Mouse (Mus musculus) E14TG2a.4 (cell line): Measurements from ENCODE around the gene Dsn1.

ENCODE experiments used
- H3K27me3 ChIP-seq: 2 replicates; pipeline ENCODE4 v1.6.1; 2014; ENCODE audit warnings: low read length, control low read depth; ENCODE audit not compliant: insufficient read depth
- H3K36me3 ChIP-seq: 2 replicates; pipeline ENCODE4 v1.6.1; 2014; ENCODE audit warnings: low read length, control low read depth; ENCODE audit not compliant: insufficient read depth
- H3K4me1 ChIP-seq: replicated peaks from 2 replicates; pipeline ENCODE4 v1.6.1; 2014; ENCODE audit warnings: low read depth, low read length, control low read depth
- H3K4me3 ChIP-seq: replicated peaks from 2 replicates; pipeline ENCODE4 v1.5.1; 2014; ENCODE audit warnings: mild to moderate bottlenecking, low read length
- H3K9me3 ChIP-seq: 2 replicates; pipeline ENCODE4 v1.6.1; 2014; ENCODE audit warnings: low read length, control low read depth
- CTCF ChIP-seq: conservative IDR thresholded peaks from 2 replicates; pipeline ENCODE4 v1.5.1; 2014; ENCODE audit warnings: low read length
- NANOG ChIP-seq: IDR thresholded peaks from 2 replicates; pipeline ENCODE4 v1.6.1; 2014; ENCODE audit warnings: borderline replicate concordance, low read length, mixed read lengths
- POU5F1 ChIP-seq: IDR thresholded peaks from 2 replicates; pipeline ENCODE4 v1.6.1; 2014; ENCODE audit warnings: low read length, borderline replicate concordance

Gene Dsn1

DNA sequence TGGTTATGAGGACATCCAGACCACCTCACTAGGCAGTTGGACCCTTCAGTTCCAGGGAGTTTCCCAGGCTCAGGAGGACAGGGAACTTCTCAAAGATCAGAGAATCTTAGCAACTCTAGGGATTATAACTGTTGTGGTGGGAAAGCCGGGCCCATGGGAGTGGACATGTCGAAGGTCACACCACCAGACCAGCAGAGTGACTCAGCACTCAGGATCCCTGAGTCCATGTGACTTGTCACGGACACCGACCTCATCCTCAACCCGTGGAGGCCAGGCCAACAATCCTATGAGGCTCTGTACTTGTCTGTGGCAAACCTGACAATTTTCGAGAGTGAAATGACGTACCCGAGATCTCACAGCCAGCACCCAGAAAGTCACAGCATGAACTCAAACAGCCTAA is 29.4 kb upstream of the Dsn1 start:
- no peak for TF ChIP-seq POU5F1
- TF ChIP-seq CTCF: no peak
- no peak for TF ChIP-seq NANOG
- Histone ChIP-seq H3K27me3 (peaks cover 29% of the 10 kb centered on the region), H3K4me3 (no peak overlapping the region), H3K36me3 (peaks cover 13% of the 10 kb centered on the region; the same call in 1 of the 2 replicates), H3K9me3 (no peaks in the 10 kb centered on the region), H3K4me1 (peaks cover 30% of the 10 kb centered on the region)

DNA sequence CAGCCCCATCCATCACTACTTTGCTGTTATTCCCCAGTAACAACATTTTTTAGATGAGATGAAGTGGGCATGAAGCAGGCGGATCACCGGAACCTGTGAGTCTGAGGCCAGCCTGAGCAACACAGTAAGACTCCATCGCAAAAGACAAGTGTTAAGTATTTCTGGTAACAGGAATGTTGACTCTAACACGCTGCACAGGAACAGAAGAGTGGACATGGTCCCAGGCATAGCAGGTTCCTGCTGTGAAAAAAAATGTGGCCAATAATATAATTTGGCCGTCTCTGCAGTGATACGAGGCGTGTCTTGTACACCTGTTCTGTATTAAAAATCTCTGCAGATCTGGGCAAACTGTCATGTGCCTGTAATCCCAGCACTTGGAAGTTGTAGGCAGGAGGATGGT is 28.4 kb upstream of the Dsn1 start:
- H3K9me3 ChIP-seq: no peaks in the 10 kb centered on the region
- peaks cover 31% of the 10 kb centered on the region for H3K4me1 ChIP-seq
- H3K4me3 ChIP-seq: no peak overlapping the region
- H3K36me3 ChIP-seq: peaks cover 13% of the 10 kb centered on the region; the same call in 1 of the 2 replicates
- TF ChIP-seq CTCF (no peak), POU5F1 (no peak), NANOG (no peak)
- peaks cover 19% of the 10 kb centered on the region for H3K27me3 ChIP-seq

DNA sequence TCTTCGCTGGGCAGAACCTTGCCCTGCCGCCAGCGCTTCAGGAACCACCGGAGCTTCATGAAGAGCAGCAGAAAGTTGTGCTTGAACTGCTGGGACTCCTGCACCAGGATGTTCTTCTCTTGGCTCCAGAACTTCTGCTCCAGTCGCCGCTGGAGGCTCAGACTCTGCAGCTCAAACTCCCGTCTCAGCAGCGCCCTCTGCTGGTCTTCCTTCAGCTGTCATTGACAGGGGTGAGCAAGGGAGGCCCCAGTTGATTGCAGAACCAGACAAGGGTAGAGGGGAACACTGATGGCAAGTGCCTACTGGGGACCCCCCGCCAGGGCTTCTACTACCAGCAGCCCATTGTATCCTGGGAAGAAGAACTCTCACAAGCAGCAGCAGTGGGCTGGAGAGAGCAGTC is 23.9 kb upstream of the Dsn1 start:
- peaks cover 15% of the 10 kb centered on the region for H3K4me1 ChIP-seq
- H3K27me3 ChIP-seq: 0 out of 2 replicates have a peak, but pooled peaks cover 4% of the 10 kb centered on the region
- TF ChIP-seq CTCF (peak; percentile 76), NANOG (no peak)
- peaks cover 31% of the 10 kb centered on the region for H3K36me3 ChIP-seq
- no peaks in the 10 kb centered on the region for H3K9me3 ChIP-seq
- peak overlapping the region; percentile 66 for H3K4me3 ChIP-seq

- Histone ChIP-seq H3K27me3 (0 out of 2 replicates have a peak, but pooled peaks cover 4% of the 10 kb centered on the region), H3K36me3 (peaks cover 41% of the 10 kb centered on the region), H3K9me3 (peaks cover 6% of the 10 kb centered on the region), H3K4me1 (peaks cover 26% of the 10 kb centered on the region), H3K4me3 (no peak overlapping the region)
- TF ChIP-seq POU5F1: no peak
Observed at GRCm38 (mm10) chr2:157028261-157028660, 21.3 kb upstream of the Dsn1 start.

DNA sequence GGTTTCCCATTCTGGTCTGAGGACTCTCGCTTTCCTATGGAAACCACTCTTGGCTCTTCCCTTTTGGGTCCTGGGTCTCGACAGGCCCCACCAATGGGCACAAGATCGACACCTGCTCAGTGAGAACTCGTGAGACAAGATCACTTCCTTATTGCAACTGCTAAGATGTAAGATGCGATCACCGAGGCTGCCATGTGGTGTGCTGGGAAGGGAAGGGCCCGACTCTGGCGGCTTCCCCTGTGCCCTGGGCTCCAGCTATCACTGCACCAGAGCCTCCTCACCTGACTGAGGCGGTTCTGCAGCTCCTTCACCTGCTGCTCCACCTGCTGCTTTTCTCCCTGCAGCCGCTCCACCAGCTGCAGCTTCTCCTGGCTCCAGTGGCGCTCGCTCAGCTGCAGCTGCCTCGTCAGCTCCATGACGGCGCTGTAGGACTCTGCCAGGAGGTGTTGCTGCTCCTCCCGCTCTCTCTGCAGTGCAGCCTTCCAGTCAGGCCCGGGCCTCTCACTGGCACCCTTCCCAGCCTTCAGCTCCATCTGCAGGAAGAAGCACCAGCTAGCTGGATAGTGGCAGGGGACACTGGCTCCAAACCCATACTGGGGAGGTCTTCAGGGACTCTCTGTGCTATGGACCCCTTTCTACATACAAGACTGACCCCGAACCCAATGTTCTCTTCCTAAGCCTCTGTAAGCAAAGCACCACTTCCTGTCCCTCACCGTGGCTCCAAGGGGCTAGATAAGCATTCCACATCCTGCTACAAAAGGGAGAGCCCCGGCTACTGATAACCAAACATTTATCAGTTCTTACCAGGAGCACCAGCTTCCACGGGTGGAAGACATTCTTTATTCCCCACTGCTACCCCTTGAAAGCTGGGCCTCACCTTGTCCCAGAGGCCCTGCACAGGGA is 20.4 kb upstream of the Dsn1 start:
- H3K4me3 ChIP-seq: no peak overlapping the region
- no peak for TF ChIP-seq POU5F1
- TF ChIP-seq NANOG: no peak
- no peak for TF ChIP-seq CTCF
- peaks cover 9% of the 10 kb centered on the region; the same call in 1 of the 2 replicates for H3K27me3 ChIP-seq
- peaks cover 26% of the 10 kb centered on the region for H3K4me1 ChIP-seq
- peaks cover 6% of the 10 kb centered on the region for H3K9me3 ChIP-seq
- peaks cover 50% of the 10 kb centered on the region for H3K36me3 ChIP-seq

GRCm38 (mm10) chr2:157021156-157021555 is 14.2 kb upstream of the Dsn1 start:
- Histone ChIP-seq H3K9me3 (peaks cover 6% of the 10 kb centered on the region), H3K27me3 (peaks cover 25% of the 10 kb centered on the region), H3K4me3 (peak overlapping the region; percentile 76), H3K4me1 (peaks cover 60% of the 10 kb centered on the region), H3K36me3 (peaks cover 47% of the 10 kb centered on the region)
- no peak for TF ChIP-seq POU5F1
- no peak for TF ChIP-seq CTCF
- no peak for TF ChIP-seq NANOG

- TF ChIP-seq POU5F1 (no peak), CTCF (no peak), NANOG (no peak)
- Histone ChIP-seq H3K4me1 (peaks cover 63% of the 10 kb centered on the region), H3K27me3 (peaks cover 25% of the 10 kb centered on the region), H3K36me3 (peaks cover 35% of the 10 kb centered on the region), H3K9me3 (no peaks in the 10 kb centered on the region), H3K4me3 (no peak overlapping the region)
Observed at GRCm38 (mm10) chr2:157019228-157019627, 12.3 kb upstream of the Dsn1 start.

GRCm38 (mm10) chr2:157016529-157017270 is 9.7 kb upstream of the Dsn1 start:
- Histone ChIP-seq H3K4me3 (0 out of 2 replicates have a peak overlapping the region, but pooled peaks have one; percentile 14), H3K36me3 (peaks cover 21% of the 10 kb centered on the region), H3K9me3 (no peaks in the 10 kb centered on the region), H3K27me3 (peaks cover 20% of the 10 kb centered on the region), H3K4me1 (peaks cover 66% of the 10 kb centered on the region)
- no peak for TF ChIP-seq NANOG
- peak; percentile 20; the same call in 1 of the 2 replicates for TF ChIP-seq CTCF
- TF ChIP-seq POU5F1: no peak
